Comparison of ENCODE assay signal across 14 mouse cellular contexts in genomic region chr8:10897573-10897972, GRCm38 (mm10).
DNase-seq lines count a peak whose midpoint lies in the region; ATAC-seq and TF ChIP-seq lines count a peak whose summit lies in the region.
"Had no signal": no experiment of that assay in that cellular context is flagged by ENCODE, and none has a peak within 500 bp of the region (broad histone marks: within the 10 kb centered on the region; RNA-seq: fewer than 3 reads in every experiment).

No protein-coding gene starts in this region.

- no peak overlapping the region for H3K9ac ChIP-seq in heart, embryonic 16.5 days (ENCODE audit: low read length)
- no peak overlapping the region for H3K9ac ChIP-seq in forebrain, postnatal 0 days
- H3K9ac ChIP-seq in hindbrain, embryonic 16.5 days (ENCODE audit: low read depth, low read length), result no peak overlapping the region
- H3K9ac ChIP-seq in neural tube, embryonic 14.5 days (replicated peaks; ENCODE audit: low read depth, low read length), result no peak overlapping the region
- H3K9ac ChIP-seq: limb, embryonic 13.5 days had no signal

- no peaks in the 10 kb centered on the region for H3K9me3 ChIP-seq in heart, embryonic 16.5 days (replicated peaks; ENCODE audit: control insufficient read depth, low read length)
- no peaks in the 10 kb centered on the region for H3K9me3 ChIP-seq in forebrain, postnatal 0 days (ENCODE audit: low read length)
- no peaks in the 10 kb centered on the region for H3K9me3 ChIP-seq in hindbrain, embryonic 16.5 days (ENCODE audit: control insufficient read depth, low read length)
- H3K9me3 ChIP-seq in neural tube, embryonic 14.5 days (ENCODE audit: control insufficient read depth, low read length), result no peaks in the 10 kb centered on the region
- H3K9me3 ChIP-seq: limb, embryonic 13.5 days had no signal

- no peak for TF ChIP-seq CTCF in forebrain, postnatal 0 days (IDR thresholded peaks at IDR 0.05; ENCODE audit: low read depth)

- no peak overlapping the region for H3K4me3 ChIP-seq in heart, embryonic 16.5 days (ENCODE audit: low read length)
- no peak overlapping the region for H3K4me3 ChIP-seq in forebrain, postnatal 0 days (ENCODE audit: low read depth, low read length)
- no peak overlapping the region for H3K4me3 ChIP-seq in hindbrain, embryonic 16.5 days (ENCODE audit: low read length)
- H3K4me3 ChIP-seq in neural tube, embryonic 14.5 days (ENCODE audit: low read depth, low read length), result no peak overlapping the region
- H3K4me3 ChIP-seq: limb, embryonic 13.5 days had no signal

- WGBS in heart, embryonic 16.5 days, result 39% methylated on average over 7 of the region's 7 CpGs
- 31% methylated on average over 7 of the region's 7 CpGs for WGBS in forebrain, postnatal 0 days
- 37% methylated on average over 7 of the region's 7 CpGs for WGBS in hindbrain, embryonic 16.5 days
- WGBS in neural tube, embryonic 14.5 days, result 47% methylated on average over 7 of the region's 7 CpGs

- H3K36me3 ChIP-seq in heart, embryonic 16.5 days (ENCODE audit: control insufficient read depth, insufficient read depth), result no peaks in the 10 kb centered on the region
- no peaks in the 10 kb centered on the region for H3K36me3 ChIP-seq in forebrain, postnatal 0 days (ENCODE audit: insufficient read depth)
- no peaks in the 10 kb centered on the region for H3K36me3 ChIP-seq in hindbrain, embryonic 16.5 days (ENCODE audit: control insufficient read depth, insufficient read depth, low read length)
- H3K36me3 ChIP-seq in neural tube, embryonic 14.5 days (ENCODE audit: control insufficient read depth, insufficient read depth, low read length), result no peaks in the 10 kb centered on the region
- H3K36me3 ChIP-seq: limb, embryonic 13.5 days had no signal

- H3K27me3 ChIP-seq in heart, embryonic 16.5 days (ENCODE audit: control insufficient read depth, insufficient read depth, low read length), result peaks cover 4% of the 10 kb centered on the region; the same call in 1 of the 2 replicates
- no peaks in the 10 kb centered on the region for H3K27me3 ChIP-seq in forebrain, postnatal 0 days (ENCODE audit: insufficient read depth, low read length)
- no peaks in the 10 kb centered on the region for H3K27me3 ChIP-seq in hindbrain, embryonic 16.5 days (replicated peaks; ENCODE audit: control insufficient read depth, insufficient read depth, low read length)
- no peaks in the 10 kb centered on the region for H3K27me3 ChIP-seq in neural tube, embryonic 14.5 days (ENCODE audit: control insufficient read depth, insufficient read depth, low read length)
- H3K27me3 ChIP-seq: limb, embryonic 13.5 days had no signal

- no peak overlapping the region for H3K4me2 ChIP-seq in heart, embryonic 16.5 days (ENCODE audit: low read depth, low read length)
- H3K4me2 ChIP-seq in forebrain, postnatal 0 days (ENCODE audit: low read depth), result no peak overlapping the region
- no peak overlapping the region for H3K4me2 ChIP-seq in hindbrain, embryonic 16.5 days (ENCODE audit: low read length)
- no peak overlapping the region for H3K4me2 ChIP-seq in neural tube, embryonic 14.5 days (ENCODE audit: low read depth, low read length)
- H3K4me2 ChIP-seq: limb, embryonic 13.5 days had no signal

- H3K4me1 ChIP-seq in heart, embryonic 16.5 days (ENCODE audit: control insufficient read depth, insufficient read depth, low read length), result peaks cover 20% of the 10 kb centered on the region
- peaks cover 9% of the 10 kb centered on the region for H3K4me1 ChIP-seq in forebrain, postnatal 0 days (ENCODE audit: insufficient read depth)
- peaks cover 16% of the 10 kb centered on the region for H3K4me1 ChIP-seq in hindbrain, embryonic 16.5 days (ENCODE audit: control insufficient read depth, insufficient read depth, low read depth, low read length)
- H3K4me1 ChIP-seq in neural tube, embryonic 14.5 days (ENCODE audit: control insufficient read depth, insufficient read depth, low read length), result peaks cover 10% of the 10 kb centered on the region; the same call in 1 of the 2 replicates

- peak; percentile 69 for ATAC-seq in heart, embryonic 16.5 days (replicated peaks; ENCODE audit: extremely low read depth, insufficient read depth, low FRiP score)
- peak; percentile 27; the same call in 1 of the 2 replicates for ATAC-seq in forebrain, postnatal 0 days
- peak; percentile 73 for ATAC-seq in hindbrain, embryonic 16.5 days
- ATAC-seq in neural tube, embryonic 14.5 days (ENCODE audit: low read depth), result peak; percentile 25; the same call in 1 of the 2 replicates
- ATAC-seq in megakaryocyte, adult 5-6 weeks (ENCODE audit: poor library complexity, severe bottlenecking), result no peak
- ATAC-seq: CD4-positive, CD25-positive, alpha-beta regulatory T cell, adult 4 months had no signal

- intact Hi-C loops in heart, postnatal 14 days (cut with DNase I), result no loop called here

- no peak for DNase-seq in heart, postnatal 14 days
- DNase-seq in forebrain, postnatal 0 days, result no peak
- DNase-seq in kidney, postnatal 10 days, result no peak
- DNase-seq: cerebellum, adult 2 months; heart, adult 11 months; kidney, adult 2 months; right cerebral cortex, postnatal 4 days; thymus, adult 2 months had no signal

- H3K27ac ChIP-seq in heart, embryonic 16.5 days (ENCODE audit: low read length), result peak overlapping the region; percentile 28; the same call in 1 of the 2 replicates
- H3K27ac ChIP-seq in forebrain, postnatal 0 days (ENCODE audit: low read depth, low read length), result no peak overlapping the region
- no peak overlapping the region for H3K27ac ChIP-seq in hindbrain, embryonic 16.5 days (ENCODE audit: low read depth, low read length)
- H3K27ac ChIP-seq in neural tube, embryonic 14.5 days (ENCODE audit: low read depth, low read length), result no peak overlapping the region
- H3K27ac ChIP-seq: limb, embryonic 13.5 days had no signal
